Mouse (Mus musculus) hindbrain, embryonic 13.5 days (tissue): ENCODE data around the gene Naa16. TPM values are rescaled to one million over a fixed set of nuclear protein-coding genes. Genes with fewer than 3 reads are reported as not detected.

Experiments
- ATAC-seq: fragments of 200-750 bp; cut with Nextera tagmentation; 2 replicates; pipeline ENCODE4 v1.8.0; 2017; ENCODE audit warnings: moderate TSS enrichment; ENCODE audit not compliant: low FRiP score
- H3K27ac ChIP-seq: fragments of 300-500 bp; sonication (generic); 2 replicates; pipeline ENCODE4 v1.5.1; 2015; ENCODE audit warnings: inconsistent platforms, mild to moderate bottlenecking, moderate library complexity
- H3K27me3 ChIP-seq: fragments of 300-500 bp; sonication (generic); 2 replicates; pipeline ENCODE4 v1.6.1; 2015; ENCODE audit warnings: mild to moderate bottlenecking, inconsistent platforms
- H3K36me3 ChIP-seq: fragments of 300-500 bp; sonication (generic); 2 replicates; pipeline ENCODE4 v1.6.1; 2015; ENCODE audit warnings: mild to moderate bottlenecking, inconsistent platforms
- H3K4me1 ChIP-seq: fragments of 300-500 bp; sonication (generic); replicated peaks from 2 replicates; pipeline ENCODE4 v1.6.1; 2015; ENCODE audit warnings: inconsistent platforms
- H3K4me2 ChIP-seq: fragments of 300-500 bp; sonication (generic); 2 replicates; pipeline ENCODE4 v1.6.1; 2015; ENCODE audit warnings: inconsistent platforms, mild to moderate bottlenecking, moderate library complexity
- H3K4me3 ChIP-seq: fragments of 300-500 bp; sonication (generic); 2 replicates; pipeline ENCODE4 v1.5.1; 2015; ENCODE audit warnings: mild to moderate bottlenecking, inconsistent platforms
- H3K9ac ChIP-seq: fragments of 300-500 bp; sonication (generic); 2 replicates; pipeline ENCODE4 v1.6.1; 2015; ENCODE audit warnings: mild to moderate bottlenecking, inconsistent platforms
- H3K9me3 ChIP-seq: fragments of 300-500 bp; sonication (generic); 2 replicates; pipeline ENCODE4 v1.6.1; 2016; ENCODE audit warnings: inconsistent platforms
- WGBS: fragments of 180-500 bp; shearing (Covaris S2); methylation state at CpG from one replicate; pipeline ENCODE4 v1.1.7; 2015; 5-methylcytosine and 5-hydroxymethylcytosine counted together
- polyA plus RNA-seq: library from polyadenylated mRNA; unstranded; fragments of >200 nt; fragmentation: Nextera tagmentation; extraction: Ambion mirVana; gene quantifications from 2 replicates; pipeline ENCODE4 v1.2.1, GENCODE M21; 2015

Naa16 gene
- polyA plus RNA-seq, 1 experiment from 2014 or later = 22.9 TPM

GRCm38 (mm10) chr14:79321881-79322280, 68.7 kb downstream of the Naa16 start:
- no peak overlapping the region for H3K4me2 ChIP-seq
- 91% methylated on average over 5 of the region's 5 CpGs for WGBS
- H3K27me3 ChIP-seq = no peaks in the 10 kb centered on the region
- no peak for ATAC-seq
- no peaks in the 10 kb centered on the region for H3K9me3 ChIP-seq
- H3K36me3 ChIP-seq = no peaks in the 10 kb centered on the region
- no peak overlapping the region for H3K4me3 ChIP-seq
- no peak overlapping the region for H3K9ac ChIP-seq
- H3K27ac ChIP-seq = no peak overlapping the region
- no peaks in the 10 kb centered on the region for H3K4me1 ChIP-seq

DNA sequence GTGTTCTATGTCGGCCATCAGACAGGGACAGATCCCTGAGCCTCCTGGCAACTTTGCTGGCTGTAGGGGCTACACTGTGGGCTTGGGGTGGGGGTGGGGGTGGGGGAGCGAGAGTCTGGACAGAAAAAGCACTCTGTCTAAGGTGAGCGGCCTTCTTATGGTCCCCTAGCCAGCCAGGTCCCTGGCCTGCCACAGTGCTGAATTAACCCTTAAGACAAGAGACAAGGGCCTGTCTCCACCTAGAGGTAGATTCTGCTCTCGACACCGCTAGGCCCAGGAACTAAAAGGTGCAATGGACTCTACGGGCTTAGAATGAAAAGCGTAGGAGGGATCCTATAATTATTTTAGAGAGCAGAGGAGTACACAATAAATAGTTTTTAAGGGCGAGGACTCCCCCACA, 69.4 kb downstream of the Naa16 start:
- 33% methylated on average over 8 of the region's 8 CpGs for WGBS
- Histone ChIP-seq H3K4me3 (no peak overlapping the region), H3K27ac (no peak overlapping the region), H3K36me3 (no peaks in the 10 kb centered on the region), H3K9me3 (no peaks in the 10 kb centered on the region), H3K27me3 (no peaks in the 10 kb centered on the region), H3K4me1 (no peaks in the 10 kb centered on the region), H3K9ac (no peak overlapping the region), H3K4me2 (no peak overlapping the region)
- ATAC-seq = peak; percentile 63; the same call in 1 of the 2 replicates

DNA sequence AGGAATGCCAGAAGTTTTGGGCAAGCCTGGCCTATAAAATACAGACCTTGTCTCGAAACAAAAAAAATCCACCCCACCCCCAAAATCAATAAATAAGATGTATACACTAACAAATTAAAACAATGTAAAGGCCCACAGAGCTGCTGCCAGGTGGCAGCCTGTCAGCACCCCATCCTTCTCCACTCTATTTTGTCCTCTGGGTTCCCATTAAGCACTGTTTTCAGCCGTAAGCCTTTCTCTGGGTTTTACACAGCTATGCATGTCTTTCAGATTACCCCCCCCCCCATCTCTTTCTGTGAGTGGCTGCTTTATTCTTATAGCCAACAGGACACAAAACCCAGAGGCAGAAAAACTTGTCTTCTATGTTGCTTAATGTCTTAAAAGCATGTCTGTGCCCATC, 73.0 kb downstream of the Naa16 start:
- no peaks in the 10 kb centered on the region for H3K9me3 ChIP-seq
- no peak overlapping the region for H3K27ac ChIP-seq
- 68% methylated on average over 2 of the region's 2 CpGs for WGBS
- H3K4me2 ChIP-seq = no peak overlapping the region
- no peaks in the 10 kb centered on the region for H3K4me1 ChIP-seq
- no peak overlapping the region for H3K4me3 ChIP-seq
- H3K9ac ChIP-seq = no peak overlapping the region
- H3K27me3 ChIP-seq = no peaks in the 10 kb centered on the region
- no peak for ATAC-seq
- H3K36me3 ChIP-seq = no peaks in the 10 kb centered on the region

DNA sequence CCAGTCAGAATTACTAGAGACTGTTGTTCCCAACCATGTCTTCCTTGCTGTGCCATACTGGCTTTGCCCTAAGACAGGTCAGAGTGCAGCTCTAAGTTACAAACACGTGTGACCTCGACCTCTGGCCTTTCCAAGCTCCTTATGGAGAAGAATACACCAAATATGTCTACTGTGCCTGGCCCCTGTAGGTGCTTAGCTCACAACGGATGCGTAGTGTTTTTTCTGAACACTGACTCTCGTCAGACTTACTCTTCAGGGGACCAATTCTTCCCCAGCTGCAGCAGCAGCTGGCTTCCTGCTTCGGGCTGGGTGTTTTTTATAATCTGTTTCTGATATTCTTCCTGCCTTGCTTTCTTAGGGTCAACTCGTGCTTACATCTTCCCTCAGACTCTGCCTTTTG, 74.7 kb downstream of the Naa16 start:
- Histone ChIP-seq H3K4me1 (no peaks in the 10 kb centered on the region), H3K27me3 (0 out of 2 replicates have a peak, but pooled peaks cover 5% of the 10 kb centered on the region), H3K4me3 (no peak overlapping the region), H3K4me2 (no peak overlapping the region), H3K9me3 (no peaks in the 10 kb centered on the region), H3K36me3 (no peaks in the 10 kb centered on the region), H3K9ac (no peak overlapping the region), H3K27ac (no peak overlapping the region)
- ATAC-seq = no peak
- WGBS = 74% methylated on average over 7 of the region's 7 CpGs

GRCm38 (mm10) chr14:79314245-79315010, 76.2 kb downstream of the Naa16 start:
- no peaks in the 10 kb centered on the region for H3K4me1 ChIP-seq
- 0 out of 2 replicates have a peak, but pooled peaks cover 5% of the 10 kb centered on the region for H3K27me3 ChIP-seq
- H3K4me3 ChIP-seq = no peak overlapping the region
- ATAC-seq = no peak
- H3K9me3 ChIP-seq = no peaks in the 10 kb centered on the region
- H3K36me3 ChIP-seq = no peaks in the 10 kb centered on the region
- H3K27ac ChIP-seq = 0 out of 2 replicates have a peak overlapping the region, but pooled peaks have one; percentile 52
- no peak overlapping the region for H3K4me2 ChIP-seq
- H3K9ac ChIP-seq = no peak overlapping the region
- WGBS = 86% methylated on average over 12 of the region's 12 CpGs

- Histone ChIP-seq H3K4me3 (no peak overlapping the region), H3K36me3 (no peaks in the 10 kb centered on the region), H3K9ac (no peak overlapping the region), H3K27me3 (0 out of 2 replicates have a peak, but pooled peaks cover 5% of the 10 kb centered on the region), H3K9me3 (no peaks in the 10 kb centered on the region), H3K4me1 (no peaks in the 10 kb centered on the region), H3K27ac (0 out of 2 replicates have a peak overlapping the region, but pooled peaks have one; percentile 52), H3K4me2 (no peak overlapping the region)
- ATAC-seq = no peak
- WGBS = 70% methylated on average over 8 of the region's 8 CpGs
Observed at GRCm38 (mm10) chr14:79313439-79314175, 77.0 kb downstream of the Naa16 start.

DNA sequence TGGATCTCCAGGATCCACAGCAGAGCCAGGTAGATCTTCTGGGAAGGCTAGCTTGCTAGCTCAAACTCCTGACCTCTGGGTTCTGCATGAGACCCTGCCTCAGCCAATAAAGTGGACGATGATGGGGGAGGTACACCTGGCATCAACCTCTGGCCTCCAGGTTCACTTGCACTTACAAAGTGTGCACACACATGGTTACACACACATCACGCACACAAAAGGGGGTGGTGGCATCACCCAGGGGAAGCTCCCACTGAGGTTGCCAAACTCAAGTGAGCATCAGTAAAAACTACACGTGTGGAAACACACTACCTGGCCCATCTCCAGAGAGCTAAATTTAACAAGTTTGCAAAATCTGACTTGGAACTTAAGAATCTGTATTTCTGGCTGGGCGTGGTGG, 77.9 kb downstream of the Naa16 start:
- no peak overlapping the region for H3K9ac ChIP-seq
- peaks cover 7% of the 10 kb centered on the region for H3K4me1 ChIP-seq
- no peak overlapping the region for H3K4me2 ChIP-seq
- no peak overlapping the region for H3K27ac ChIP-seq
- 83% methylated on average over 4 of the region's 4 CpGs for WGBS
- H3K4me3 ChIP-seq = no peak overlapping the region
- 0 out of 2 replicates have a peak, but pooled peaks cover 5% of the 10 kb centered on the region for H3K27me3 ChIP-seq
- ATAC-seq = no peak
- no peaks in the 10 kb centered on the region for H3K36me3 ChIP-seq
- H3K9me3 ChIP-seq = no peaks in the 10 kb centered on the region

DNA sequence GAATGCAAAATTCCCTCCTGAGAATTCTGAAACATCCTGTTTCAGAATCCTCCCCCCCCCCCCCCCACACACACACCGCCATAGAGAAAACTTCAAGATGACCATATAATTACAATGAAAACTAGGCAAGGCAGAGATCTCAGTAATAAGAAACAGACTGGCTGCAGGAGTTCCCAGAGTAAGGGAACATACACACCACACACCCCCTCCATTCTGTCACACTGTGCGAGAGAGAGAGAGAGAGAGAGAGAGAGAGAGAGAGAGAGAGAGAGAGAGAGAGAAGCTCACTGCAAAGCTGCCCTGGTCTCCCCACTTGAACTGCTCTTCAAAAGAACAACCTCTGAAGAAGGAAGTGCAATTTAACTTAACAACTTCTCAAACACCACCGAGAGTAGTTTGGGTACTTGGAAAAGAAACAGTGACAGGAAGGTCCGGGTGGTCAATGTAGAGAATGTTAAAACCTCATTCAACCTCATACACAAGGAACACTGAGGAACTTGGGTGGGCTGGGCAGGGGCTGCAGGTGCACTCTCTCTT, 78.6 kb downstream of the Naa16 start:
- Histone ChIP-seq H3K9me3 (no peaks in the 10 kb centered on the region), H3K27ac (no peak overlapping the region), H3K9ac (no peak overlapping the region), H3K36me3 (no peaks in the 10 kb centered on the region), H3K27me3 (peaks cover 9% of the 10 kb centered on the region; the same call in 1 of the 2 replicates), H3K4me2 (no peak overlapping the region), H3K4me1 (peaks cover 7% of the 10 kb centered on the region), H3K4me3 (no peak overlapping the region)
- 65% methylated on average over 3 of the region's 4 CpGs for WGBS
- no peak for ATAC-seq

GRCm38 (mm10) chr14:79309115-79309514, 81.5 kb downstream of the Naa16 start:
- peaks cover 7% of the 10 kb centered on the region for H3K4me1 ChIP-seq
- no peaks in the 10 kb centered on the region for H3K9me3 ChIP-seq
- H3K27me3 ChIP-seq = peaks cover 14% of the 10 kb centered on the region
- H3K4me3 ChIP-seq = no peak overlapping the region
- no peak overlapping the region for H3K9ac ChIP-seq
- WGBS = 44% methylated on average over 4 of the region's 4 CpGs
- H3K36me3 ChIP-seq = no peaks in the 10 kb centered on the region
- no peak for ATAC-seq
- no peak overlapping the region for H3K27ac ChIP-seq
- no peak overlapping the region for H3K4me2 ChIP-seq

- Histone ChIP-seq H3K9ac (no peak overlapping the region), H3K4me2 (no peak overlapping the region), H3K36me3 (no peaks in the 10 kb centered on the region), H3K27ac (no peak overlapping the region), H3K4me3 (no peak overlapping the region), H3K27me3 (peaks cover 16% of the 10 kb centered on the region), H3K4me1 (peaks cover 7% of the 10 kb centered on the region), H3K9me3 (no peaks in the 10 kb centered on the region)
- ATAC-seq = no peak
- WGBS = 9% methylated on average over 4 of the region's 4 CpGs
Observed at GRCm38 (mm10) chr14:79308364-79308763, 82.2 kb downstream of the Naa16 start.

DNA sequence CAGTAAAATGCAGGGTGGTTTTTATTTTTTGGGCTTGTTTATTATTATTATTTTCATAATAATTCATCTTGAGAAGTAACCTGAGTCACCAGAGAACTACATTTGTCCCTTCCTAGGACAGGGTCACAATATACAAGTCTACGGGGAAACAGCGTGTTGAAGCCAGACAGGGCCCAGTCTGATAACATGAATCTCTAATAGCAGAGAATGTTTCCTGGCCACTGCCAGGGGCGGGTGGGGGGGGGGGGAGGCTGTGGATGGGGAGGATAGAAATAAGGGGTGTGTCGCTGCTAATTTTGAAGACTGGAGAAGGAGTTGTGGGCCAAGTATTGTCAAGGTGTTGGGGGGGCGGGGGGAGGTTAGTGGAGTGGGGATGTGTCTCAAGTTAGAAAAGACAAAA, 82.7 kb downstream of the Naa16 start:
- H3K36me3 ChIP-seq = no peaks in the 10 kb centered on the region
- 38% methylated on average over 5 of the region's 5 CpGs for WGBS
- no peak overlapping the region for H3K9ac ChIP-seq
- no peak overlapping the region for H3K27ac ChIP-seq
- H3K27me3 ChIP-seq = peaks cover 21% of the 10 kb centered on the region
- no peak for ATAC-seq
- no peak overlapping the region for H3K4me3 ChIP-seq
- H3K4me1 ChIP-seq = peaks cover 7% of the 10 kb centered on the region
- H3K4me2 ChIP-seq = no peak overlapping the region
- no peaks in the 10 kb centered on the region for H3K9me3 ChIP-seq

DNA sequence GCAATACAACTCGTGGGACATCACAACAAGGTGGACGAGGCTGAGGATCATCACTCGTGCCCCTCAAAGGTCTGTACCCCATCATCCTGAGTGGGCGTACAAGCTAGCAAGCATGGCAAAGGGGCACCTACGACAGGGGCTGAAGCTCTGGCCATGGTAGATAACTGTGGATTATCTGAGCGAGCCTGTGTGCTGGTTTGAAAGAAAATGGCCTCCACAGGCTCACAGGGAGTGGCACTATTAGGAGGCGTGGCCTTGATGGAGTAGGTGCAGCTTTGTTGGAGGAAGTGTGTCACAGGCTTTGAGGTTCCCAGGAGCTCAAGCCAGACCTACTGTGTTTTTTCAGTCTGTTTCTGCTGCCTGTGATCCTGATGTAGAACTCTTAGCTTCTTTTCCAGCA, 83.4 kb downstream of the Naa16 start:
- 91% methylated on average over 7 of the region's 7 CpGs for WGBS
- peaks cover 7% of the 10 kb centered on the region for H3K4me1 ChIP-seq
- peaks cover 24% of the 10 kb centered on the region for H3K27me3 ChIP-seq
- ATAC-seq = no peak
- no peaks in the 10 kb centered on the region for H3K9me3 ChIP-seq
- H3K4me2 ChIP-seq = no peak overlapping the region
- H3K4me3 ChIP-seq = no peak overlapping the region
- H3K9ac ChIP-seq = no peak overlapping the region
- no peak overlapping the region for H3K27ac ChIP-seq
- no peaks in the 10 kb centered on the region for H3K36me3 ChIP-seq
